Mouse (Mus musculus) brown adipose tissue, adult 24 weeks (tissue): ENCODE measurements around the gene Sfi1. TPM values are rescaled to one million over a fixed set of nuclear protein-coding genes. Genes with fewer than 3 reads are reported as not detected.
"Not testable (repeated sequence)": the region's sequence is repeated elsewhere in the genome, so short reads cannot be mapped to it uniquely, and the experiment has no call there.

Experiments
- H3K27ac ChIP-seq: fragments of 200-500 bp; replicated peaks from 2 replicates; pipeline ENCODE4 v1.5.1; 2012; ENCODE audit warnings: low read depth, mild to moderate bottlenecking, low read length
- H3K4me1 ChIP-seq: fragments of 200-500 bp; 2 replicates; pipeline ENCODE4 v1.6.1; 2012; ENCODE audit warnings: low read length, mixed read lengths; ENCODE audit not compliant: control insufficient read depth, insufficient read depth, insufficient read length
- H3K4me3 ChIP-seq: fragments of 200-500 bp; 2 replicates; pipeline ENCODE4 v1.5.1; 2012; ENCODE audit warnings: low read depth, mild to moderate bottlenecking, low read length, moderate library complexity; ENCODE audit not compliant: insufficient read depth
- polyA plus RNA-seq: library from polyadenylated mRNA; stranded (reverse); fragments of >200 nt; gene quantifications from 2 replicates; pipeline ENCODE4 v1.2.4, GENCODE M21; 2012; ENCODE audit not compliant: missing spikeins, insufficient read depth, insufficient read length

Gene Sfi1
- polyA plus RNA-seq, 1 experiment, result 3.1 TPM

DNA sequence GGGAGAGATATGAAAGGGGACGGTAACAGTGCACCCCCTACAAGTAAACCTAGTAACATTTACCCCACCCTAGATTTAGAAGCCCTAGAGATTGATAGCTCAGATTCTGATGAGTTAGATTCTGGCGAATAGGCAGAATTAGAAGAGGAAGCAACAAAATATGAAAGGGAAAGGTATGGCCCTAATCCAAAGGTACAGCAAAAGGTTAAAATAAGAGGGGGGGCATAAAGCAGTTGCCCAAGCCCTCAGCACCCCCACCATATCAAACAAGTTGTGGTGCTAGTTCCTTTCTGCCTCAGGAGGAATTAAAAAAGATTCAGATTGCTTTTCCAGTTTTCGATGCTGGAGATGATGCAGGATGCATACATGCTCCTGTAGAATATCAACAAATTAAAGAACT lies 87.1 kb downstream of the Sfi1 start:
- H3K4me3 ChIP-seq, result no peak overlapping the region
- H3K27ac ChIP-seq, result no peak overlapping the region
- no peaks in the 10 kb centered on the region for H3K4me1 ChIP-seq

DNA sequence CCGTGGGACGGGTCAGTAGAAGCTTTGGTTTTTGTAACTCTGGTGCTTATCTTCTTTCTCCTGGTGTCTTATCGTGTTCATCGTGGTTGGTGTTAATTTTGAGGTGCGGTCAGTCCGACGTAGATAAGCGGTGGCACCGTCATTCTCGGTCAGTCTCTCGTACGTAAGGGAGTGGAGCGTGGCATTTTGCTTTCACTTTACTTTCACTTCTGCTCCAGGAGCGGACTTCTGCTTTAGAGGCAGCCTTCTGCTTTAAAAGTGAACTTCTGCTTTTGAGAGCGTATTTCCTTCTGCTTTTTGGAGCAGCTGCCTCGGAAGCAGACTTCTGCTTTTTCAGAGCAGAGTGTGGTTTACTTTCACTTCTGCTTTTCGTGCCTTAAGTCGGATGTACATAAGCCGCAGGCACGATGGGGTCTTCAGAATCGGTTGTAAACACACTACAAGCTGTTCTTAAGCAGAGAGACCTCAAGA lies 88.0 kb downstream of the Sfi1 start:
- Histone ChIP-seq H3K4me3 (no peak overlapping the region), H3K27ac (no peak overlapping the region; the same call in none of the 2 replicates), H3K4me1 (no peaks in the 10 kb centered on the region)

DNA sequence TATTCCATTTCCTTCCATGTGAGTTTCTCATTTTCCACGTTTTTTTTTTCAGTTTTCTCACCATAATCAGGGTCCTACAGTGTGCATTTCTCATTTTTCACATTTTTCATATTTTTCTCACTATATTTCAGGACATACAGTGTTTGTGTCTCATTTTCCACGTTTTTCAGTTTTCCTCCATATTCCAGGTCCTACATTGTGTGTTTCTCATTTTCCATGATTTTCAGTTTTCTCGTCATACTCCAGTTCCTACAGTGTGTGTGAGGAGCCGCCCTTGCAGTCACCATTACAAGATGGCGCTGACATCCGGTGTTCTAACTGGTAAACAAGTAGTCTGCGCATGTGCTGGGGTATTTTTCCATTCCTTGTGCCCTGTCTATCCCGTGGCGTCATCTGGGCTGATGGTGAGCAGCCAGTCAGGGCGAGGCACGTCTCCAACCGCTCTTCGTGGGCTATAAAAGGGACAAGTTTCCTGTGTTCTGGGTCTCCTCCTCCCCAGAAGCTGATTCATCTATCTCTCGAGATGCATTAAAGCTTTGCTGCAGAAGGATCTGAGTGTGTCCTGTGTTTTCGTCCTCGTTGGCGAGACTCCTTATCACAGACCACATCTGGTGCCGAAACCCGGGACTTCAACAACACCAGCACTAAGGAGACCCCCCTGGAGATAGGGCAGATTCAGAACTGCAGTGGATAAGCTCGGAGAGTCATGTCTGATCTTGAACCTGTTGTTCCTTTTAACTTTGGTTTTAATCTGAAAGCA lies 88.6 kb downstream of the Sfi1 start:
- H3K4me3 ChIP-seq, H3K27ac ChIP-seq, H3K4me1 ChIP-seq: not testable (repeated sequence)

DNA sequence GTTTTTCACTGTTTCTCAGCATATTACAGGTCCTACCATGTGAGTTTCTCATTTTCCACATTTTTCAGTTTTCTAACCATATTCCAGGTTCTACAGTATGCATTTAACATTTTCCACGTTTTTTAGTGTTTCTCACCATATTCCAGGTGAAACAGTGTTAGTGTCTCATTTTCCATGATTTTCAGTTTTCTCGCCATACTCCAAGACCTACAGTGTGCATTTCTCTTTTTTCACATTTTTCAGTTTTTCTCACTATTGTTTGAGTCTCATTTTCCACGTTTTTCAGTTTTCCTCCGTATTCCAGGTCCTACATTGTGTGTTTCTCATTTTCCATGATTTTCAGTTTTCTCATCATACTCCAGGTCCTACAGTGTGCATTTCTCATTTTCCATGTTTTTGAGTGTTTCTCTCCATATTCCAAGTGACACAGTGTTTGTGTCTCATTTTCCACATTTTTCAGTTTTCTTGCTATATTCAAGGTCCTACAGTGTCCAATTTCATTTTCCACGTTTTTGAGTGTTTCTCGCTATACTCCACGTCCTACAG lies 89.6 kb downstream of the Sfi1 start:
- H3K4me1 ChIP-seq, result no peaks in the 10 kb centered on the region
- no peak overlapping the region for H3K4me3 ChIP-seq
- no peak overlapping the region for H3K27ac ChIP-seq

DNA sequence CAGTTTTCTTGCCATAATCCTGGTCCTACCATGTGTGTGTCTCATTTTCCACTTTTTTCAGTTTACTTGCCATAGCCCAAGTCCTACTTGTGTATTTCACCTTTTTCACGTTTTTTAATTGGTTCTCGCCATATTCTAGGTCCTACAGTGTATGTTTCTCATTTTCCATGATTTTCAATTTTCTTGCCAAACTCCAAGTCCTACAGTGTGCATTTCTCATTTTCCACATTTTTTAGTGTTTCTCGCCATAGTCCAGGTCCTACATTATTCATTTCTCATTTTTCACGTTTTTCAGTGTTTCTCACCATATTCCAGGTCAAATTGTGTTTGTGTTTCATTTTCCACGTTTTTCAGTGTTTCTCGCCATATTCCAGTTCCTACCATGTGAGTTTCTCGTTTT lies 90.6 kb downstream of the Sfi1 start:
- H3K27ac ChIP-seq, H3K4me3 ChIP-seq, H3K4me1 ChIP-seq: not testable (repeated sequence)

DNA sequence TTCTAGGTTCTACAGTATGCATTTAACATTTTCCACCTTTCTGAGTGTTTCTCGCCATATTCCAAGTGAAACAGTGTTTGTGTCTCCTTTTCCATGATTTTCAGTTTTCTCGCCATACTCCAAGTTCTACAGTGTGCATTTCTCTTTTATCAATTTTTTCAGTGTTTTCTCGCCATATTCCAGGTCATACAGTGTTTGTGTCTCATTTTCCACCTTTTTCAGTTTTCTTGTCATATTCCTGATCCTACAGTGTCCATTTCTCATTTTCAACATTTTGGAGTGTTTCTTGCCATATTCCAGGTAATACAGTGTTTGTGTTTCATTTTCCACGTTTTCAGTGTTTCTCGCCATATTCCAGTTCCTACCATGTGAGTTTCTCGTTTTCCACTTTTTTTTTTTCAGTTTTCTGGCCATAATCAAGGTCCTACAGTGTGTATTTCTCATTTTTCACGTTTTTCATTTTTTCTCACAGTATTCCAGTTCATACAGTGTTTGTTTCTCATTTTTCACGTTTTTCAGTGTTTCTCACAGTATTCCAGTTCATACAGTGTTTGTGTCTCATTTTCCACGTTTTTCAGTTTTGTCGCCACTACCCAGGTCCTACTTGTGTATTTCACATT lies 91.3 kb downstream of the Sfi1 start:
- Histone ChIP-seq H3K4me1 (no peaks in the 10 kb centered on the region), H3K4me3 (no peak overlapping the region), H3K27ac (no peak overlapping the region)

DNA sequence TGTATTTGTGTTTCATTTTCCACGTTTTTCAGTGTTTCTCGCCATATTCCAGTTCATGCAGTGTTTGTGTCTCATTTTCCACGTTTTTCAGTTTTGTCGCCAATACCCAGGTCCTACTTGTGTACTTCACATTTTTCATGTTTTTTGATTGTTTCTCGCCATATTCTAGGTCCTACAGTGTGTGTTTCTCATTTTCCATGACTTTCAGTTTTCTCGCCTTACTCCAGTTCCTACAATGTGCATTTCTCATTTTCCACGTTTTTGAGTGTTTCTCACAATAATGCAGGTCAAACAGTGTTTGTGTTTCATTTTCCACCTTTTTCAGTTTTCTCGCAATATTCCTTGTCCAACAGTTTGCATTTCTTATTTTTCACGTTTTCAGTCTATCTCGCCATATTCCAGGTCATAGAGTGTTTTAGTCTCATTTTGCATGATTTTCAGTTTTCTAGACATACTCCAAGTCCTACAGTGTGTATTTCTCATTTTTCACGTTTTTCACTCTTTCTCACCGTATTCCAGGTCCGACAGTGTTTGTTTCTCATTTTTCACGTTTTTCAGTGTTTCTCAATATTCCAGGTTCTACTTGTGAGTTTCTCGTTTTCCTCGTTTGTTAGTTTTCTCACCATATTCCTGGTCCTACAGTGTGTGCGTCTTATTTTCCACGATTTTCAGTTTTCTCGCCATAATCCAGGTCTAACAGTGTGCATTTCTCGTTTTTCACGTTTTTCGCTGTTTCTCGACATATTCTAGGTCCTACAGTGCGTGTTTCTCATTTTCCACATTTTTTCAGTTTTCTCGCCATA lies 92.0 kb downstream of the Sfi1 start:
- Histone ChIP-seq H3K4me3 (no peak overlapping the region), H3K27ac (no peak overlapping the region), H3K4me1 (no peaks in the 10 kb centered on the region)

DNA sequence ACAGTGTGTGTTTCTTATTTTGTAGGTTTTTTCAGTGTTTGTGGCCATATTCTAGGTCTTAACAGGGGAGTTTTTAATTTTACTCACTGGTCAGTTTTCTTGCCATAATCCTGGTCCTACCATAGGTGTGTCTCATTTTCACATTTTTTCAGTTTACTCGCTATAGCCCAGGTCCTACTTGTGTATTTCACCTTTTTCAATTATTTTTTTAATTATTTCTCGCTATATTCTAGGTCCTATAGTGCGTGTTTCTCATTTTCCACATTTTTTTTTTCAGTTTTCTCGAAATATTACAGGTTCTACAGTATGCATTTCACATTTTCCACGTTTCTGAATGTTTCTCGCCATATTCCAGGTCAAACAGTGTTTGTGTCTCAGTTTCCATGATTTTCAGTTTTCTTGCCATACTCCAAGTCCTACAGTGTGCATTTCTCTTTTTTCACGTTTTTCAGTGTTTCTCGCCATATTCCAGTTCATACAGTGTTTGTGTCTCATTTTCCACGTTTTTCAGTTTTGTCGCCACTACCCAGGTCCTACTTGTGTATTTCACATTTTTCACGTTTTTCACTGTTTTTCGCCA lies 93.1 kb downstream of the Sfi1 start:
- not testable (repeated sequence) for H3K4me1 ChIP-seq, H3K4me3 ChIP-seq, H3K27ac ChIP-seq

Other genes with a start within 250 kb of the Sfi1 start
- 19.7 and 21.3 TPM in 2 replicates for gene Eif4enif1, start 8.9 kb upstream of the Sfi1 start, polyA plus RNA-seq
- gene Drg1, start 73.0 kb upstream of the Sfi1 start, polyA plus RNA-seq, result 50.0 and 57.3 TPM in 2 replicates
- 2.0 and 4.0 TPM in 2 replicates for gene Patz1, start 95.4 kb upstream of the Sfi1 start, polyA plus RNA-seq
- gene Pik3ip1, start 136.9 kb upstream of the Sfi1 start, polyA plus RNA-seq, result 1.4 and 3.8 TPM in 2 replicates
- 9.6 and 13.9 TPM in 2 replicates for gene Limk2, start 215.7 kb upstream of the Sfi1 start, polyA plus RNA-seq